Mouse (Mus musculus) CD4-positive, CD25-positive, alpha-beta regulatory T cell, adult 9 weeks (primary cell): ENCODE results near the gene Acvr1. TPM values are rescaled to one million over a fixed set of nuclear protein-coding genes. Genes with fewer than 3 reads are reported as not detected.

Source experiments
- polyA plus RNA-seq: library from polyadenylated mRNA; unstranded; fragments of 100-300 nt; shearing (Covaris generic); gene quantifications from one replicate; pipeline ENCODE4 v1.2.1, GENCODE M21; 2017

Gene Acvr1
- polyA plus RNA-seq: not detected

GRCm38 (mm10) chr2:58567066-58567810, at the start of gene Acvr1, which contains the start of gene Upp2:
TSS of gene Acvr1 (minus strand) at chr2:58567157.
TSS of gene Upp2 (plus strand) at chr2:58567298.

GRCm38 (mm10) chr2:58469816-58470215, 97.1 kb downstream of the Acvr1 start, which contains the start of gene Gm17409:
TSS of gene Gm17409 (plus strand) at chr2:58470116.

GRCm38 (mm10) chr2:58357414-58358131, 209.4 kb downstream of the Acvr1 start, which contains the start of gene Acvr1c:
TSS of gene Acvr1c (minus strand) at chr2:58357895.

Other genes starting within 250 kb of the Acvr1 start
- 0.87 TPM for gene Acvr1c, start 209.3 kb downstream of the Acvr1 start, polyA plus RNA-seq
- not detected for gene Gm17409, start 97.0 kb downstream of the Acvr1 start, polyA plus RNA-seq
- not detected for gene Upp2, start 141 bp upstream of the Acvr1 start, polyA plus RNA-seq